Mouse (Mus musculus) layer of hippocampus, adult 2 months (tissue): ENCODE measurements around the gene Gast. TPM values are rescaled to one million over a fixed set of nuclear protein-coding genes. Genes with fewer than 3 reads are reported as not detected.
A peak's percentile ranks its signal among the peaks of the same experiment; 100 is the strongest.
"Not testable (repeated sequence)": the region's sequence is repeated elsewhere in the genome, so short reads cannot be mapped to it uniquely, and the experiment has no call there.

ENCODE experiments used
- DNase-seq, 2 experiments: peaks; one replicate each; pipeline ENCODE4 v3.0.0; 2022; ENCODE audit warnings: low spot score in 2 of 2
- H3K27ac ChIP-seq: fragments of 200-600 bp; 2 replicates; pipeline ENCODE4 v1.8.1; 2022
- H3K4me3 ChIP-seq: fragments of 200-600 bp; 2 replicates; pipeline ENCODE4 v1.8.1; 2022; ENCODE audit warnings: mild to moderate bottlenecking
- CTCF ChIP-seq: fragments of 200-600 bp; conservative IDR thresholded peaks from 2 replicates; pipeline ENCODE4 v1.8.1; 2022; ENCODE audit warnings: antibody characterized with exemption, mild to moderate bottlenecking, moderate library complexity
- total RNA-seq, 2 experiments: library from RNA; stranded (reverse); gene quantifications; 2 replicates each; pipeline ENCODE4 v1.2.3; 2021

Gene Gast
- total RNA-seq, 2 experiments from 2014 or later: not detected

DNA sequence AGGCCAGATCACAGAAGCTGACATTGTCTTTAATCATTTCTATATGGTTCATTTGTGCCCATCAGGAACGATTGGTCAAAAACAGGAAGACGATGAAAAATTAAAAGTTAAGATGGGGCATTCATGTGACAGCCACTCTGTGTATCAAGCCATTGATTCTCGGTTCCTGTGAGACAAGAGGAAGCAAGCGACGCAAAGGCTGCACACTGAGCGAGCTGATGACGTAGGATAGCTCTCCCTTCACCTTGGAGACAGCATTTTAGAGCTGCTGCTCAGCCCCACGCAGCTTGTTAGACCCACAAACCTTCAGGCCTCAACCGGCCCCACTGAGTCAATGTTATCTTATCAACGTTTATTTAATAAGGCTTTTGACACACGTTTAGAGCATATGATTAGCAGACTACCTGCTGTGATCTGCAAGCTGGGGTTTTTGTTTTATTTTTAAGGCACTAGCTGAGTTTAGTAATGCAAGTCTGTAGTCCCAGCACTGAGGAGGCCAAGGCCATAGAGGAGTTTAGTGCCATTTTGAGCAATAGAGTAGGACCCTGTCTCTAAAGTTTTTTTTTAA, 9.1 kb upstream of the Gast start:
- no peak overlapping the region for H3K4me3 ChIP-seq
- TF ChIP-seq CTCF: no peak
- DNase-seq: no peak
- peak overlapping the region; percentile 46 for H3K27ac ChIP-seq

GRCm38 (mm10) chr11:100327316-100327715, 6.9 kb upstream of the Gast start:
- Histone ChIP-seq H3K27ac (peak overlapping the region; percentile 69; the same call in 1 of the 2 replicates), H3K4me3 (no peak overlapping the region)
- no peak for DNase-seq
- no peak for TF ChIP-seq CTCF

GRCm38 (mm10) chr11:100327761-100328160, 6.4 kb upstream of the Gast start:
- TF ChIP-seq CTCF: no peak
- Histone ChIP-seq H3K27ac (peak overlapping the region; percentile 69; the same call in 1 of the 2 replicates), H3K4me3 (no peak overlapping the region)
- DNase-seq: no peak

DNA sequence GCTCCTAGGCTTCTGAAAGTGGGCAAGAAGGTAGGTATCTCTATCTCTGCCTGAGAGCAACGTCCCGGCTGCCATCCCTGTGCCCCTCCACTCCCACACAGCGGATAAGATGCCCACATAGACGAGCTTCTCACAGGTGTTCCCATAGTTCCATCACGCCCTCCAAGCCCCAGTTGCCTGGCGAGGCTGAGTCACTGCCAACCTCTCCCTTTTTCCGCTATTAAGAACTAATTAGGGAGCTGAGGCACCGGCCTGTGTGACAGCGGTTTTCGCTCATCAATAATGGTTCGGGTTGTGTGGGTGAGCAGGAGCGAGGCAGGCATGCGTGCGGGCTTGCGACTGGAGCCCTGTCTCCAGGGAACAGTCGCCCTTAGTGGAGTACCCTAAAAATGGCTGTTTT, 4.0 kb upstream of the Gast start:
- TF ChIP-seq CTCF: no peak
- Histone ChIP-seq H3K4me3 (no peak overlapping the region), H3K27ac (peak overlapping the region; percentile 79)
- no peak for DNase-seq

DNA sequence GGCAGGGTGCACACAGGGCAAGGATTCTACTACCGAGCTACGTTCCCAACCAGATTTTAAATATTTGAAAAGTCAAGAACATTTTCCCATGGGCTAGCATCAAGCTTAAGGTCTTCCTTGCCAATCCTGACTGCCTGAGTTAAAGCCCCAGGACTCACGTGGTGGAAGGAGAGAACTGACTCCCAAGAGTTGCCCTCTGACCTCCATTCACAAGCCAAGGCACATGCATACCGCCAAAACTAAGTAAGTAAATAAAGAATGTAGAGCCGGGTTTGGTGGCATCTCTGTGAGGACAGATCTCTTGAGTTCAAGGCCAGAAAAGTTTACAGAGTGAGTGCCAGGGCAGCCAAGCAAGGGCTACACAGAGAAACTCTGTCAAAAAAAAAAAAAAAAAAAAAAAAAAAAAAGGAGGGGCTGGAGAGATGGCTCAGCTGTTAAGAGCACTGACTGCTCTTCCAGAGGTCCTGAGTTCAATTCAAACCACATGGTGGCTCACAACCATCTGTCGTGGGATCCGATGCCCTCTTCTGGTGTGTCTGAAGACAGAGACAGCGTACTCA, 3.3 kb upstream of the Gast start:
- not testable (repeated sequence) for H3K4me3 ChIP-seq, DNase-seq
- peak overlapping the region; percentile 79 for H3K27ac ChIP-seq

DNA sequence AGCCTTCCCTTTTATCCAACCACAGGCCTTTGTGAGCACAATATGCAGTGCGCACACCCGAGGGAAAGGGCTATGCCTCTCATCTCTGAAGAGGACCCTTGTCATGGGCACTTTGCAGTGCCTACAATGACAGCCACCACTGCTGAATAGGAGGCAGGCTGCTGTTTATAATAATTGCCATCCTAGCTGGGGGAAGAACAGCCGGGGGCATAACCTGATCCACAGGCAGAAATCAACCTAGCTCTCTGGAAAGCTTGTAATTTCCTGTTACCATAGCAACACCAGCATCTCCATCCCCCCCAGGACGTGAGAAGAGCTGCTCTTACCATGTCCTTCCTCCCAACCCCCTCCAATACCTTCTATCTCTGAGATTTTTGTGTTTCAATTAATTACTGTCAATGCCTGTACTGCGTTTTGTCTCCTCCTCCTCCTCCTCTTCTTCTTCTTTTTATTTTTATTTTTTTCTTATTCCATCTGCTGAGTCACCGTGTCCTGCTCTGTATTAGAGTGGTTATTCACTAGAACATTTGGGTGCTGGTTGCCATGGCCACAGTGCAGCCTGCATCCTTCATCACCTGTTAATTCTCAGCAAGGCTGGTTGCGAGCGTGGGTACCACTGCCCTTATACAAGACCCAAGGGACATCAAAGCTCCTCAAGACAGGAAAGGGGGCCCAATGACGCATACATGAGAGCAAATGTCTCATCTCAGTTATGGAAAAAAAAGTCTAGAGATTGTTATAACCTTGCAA, 1.3 kb upstream of the Gast start:
- peak overlapping the region; percentile 95 for H3K27ac ChIP-seq
- H3K4me3 ChIP-seq: no peak overlapping the region
- DNase-seq: peak; percentile 53 to 78
- TF ChIP-seq CTCF: no peak

DNA sequence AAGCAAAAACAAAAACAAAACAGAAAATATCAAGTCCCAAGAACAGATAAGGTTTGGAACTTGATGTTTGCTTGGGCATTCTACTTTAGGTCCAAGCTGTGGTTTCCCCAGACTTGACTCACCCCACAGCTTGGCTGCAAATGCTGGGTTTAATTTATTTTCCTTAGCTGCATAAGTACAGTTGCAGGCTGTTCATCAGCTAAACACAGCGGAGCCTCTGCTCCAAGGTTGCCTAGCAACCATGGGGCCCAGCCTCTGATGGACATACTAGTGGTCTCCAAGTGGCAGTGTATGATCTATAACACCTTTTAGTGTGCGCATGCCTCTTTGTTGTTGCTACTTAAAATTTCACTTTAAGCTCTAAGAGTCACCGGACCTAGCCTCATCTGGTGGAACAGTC, 1.5 kb downstream of the Gast start:
- no peak for DNase-seq
- Histone ChIP-seq H3K4me3 (no peak overlapping the region), H3K27ac (peak overlapping the region; percentile 46; the same call in 1 of the 2 replicates)
- TF ChIP-seq CTCF: no peak

- Histone ChIP-seq H3K27ac (no peak overlapping the region), H3K4me3 (no peak overlapping the region)
- no peak for TF ChIP-seq CTCF
- no peak for DNase-seq
These were observed 10.1 kb downstream of the Gast start for GRCm38 (mm10) chr11:100344269-100344668.

DNA sequence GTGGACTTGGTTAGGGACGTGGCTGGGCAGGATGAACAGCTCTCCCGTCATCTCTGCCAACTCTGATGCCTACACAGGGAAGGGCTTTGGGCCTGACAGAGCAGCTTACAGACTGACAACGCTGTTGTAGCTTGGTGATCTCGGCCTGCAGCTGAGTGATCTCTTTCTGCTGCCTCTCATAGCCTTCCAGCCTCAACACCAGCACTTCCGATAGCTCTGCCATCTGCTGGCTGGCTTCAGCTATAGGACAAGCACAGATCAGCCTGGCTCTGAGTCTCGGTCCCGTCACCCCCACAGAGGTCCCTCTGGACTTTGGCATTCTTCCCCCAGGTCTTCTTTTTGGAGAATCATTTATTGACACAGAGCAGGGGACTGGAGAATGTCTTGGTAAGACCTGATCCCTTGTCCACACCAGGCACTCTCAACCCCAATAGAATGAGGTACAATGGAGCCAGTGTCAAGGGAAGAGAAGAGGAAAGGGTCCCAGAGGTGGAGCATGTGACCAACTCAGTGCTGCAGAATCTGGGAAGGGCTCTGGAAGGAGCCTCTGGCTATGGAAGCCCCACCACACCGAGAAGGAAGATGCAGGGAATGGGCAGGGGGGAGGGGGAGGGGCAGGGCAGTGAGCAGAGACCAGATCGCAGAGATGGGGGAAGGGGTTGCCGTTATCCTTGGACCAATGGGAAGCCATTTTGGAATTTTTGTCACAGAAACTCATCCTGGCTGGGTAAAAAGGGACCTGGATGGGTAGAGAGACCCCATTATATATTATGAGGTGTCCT, 18.1 kb downstream of the Gast start:
- peak in 1 of 2 experiments; percentile 39 for DNase-seq
- peak; percentile 74 for TF ChIP-seq CTCF
- Histone ChIP-seq H3K4me3 (no peak overlapping the region), H3K27ac (peak overlapping the region; percentile 53; the same call in 1 of the 2 replicates)

DNA sequence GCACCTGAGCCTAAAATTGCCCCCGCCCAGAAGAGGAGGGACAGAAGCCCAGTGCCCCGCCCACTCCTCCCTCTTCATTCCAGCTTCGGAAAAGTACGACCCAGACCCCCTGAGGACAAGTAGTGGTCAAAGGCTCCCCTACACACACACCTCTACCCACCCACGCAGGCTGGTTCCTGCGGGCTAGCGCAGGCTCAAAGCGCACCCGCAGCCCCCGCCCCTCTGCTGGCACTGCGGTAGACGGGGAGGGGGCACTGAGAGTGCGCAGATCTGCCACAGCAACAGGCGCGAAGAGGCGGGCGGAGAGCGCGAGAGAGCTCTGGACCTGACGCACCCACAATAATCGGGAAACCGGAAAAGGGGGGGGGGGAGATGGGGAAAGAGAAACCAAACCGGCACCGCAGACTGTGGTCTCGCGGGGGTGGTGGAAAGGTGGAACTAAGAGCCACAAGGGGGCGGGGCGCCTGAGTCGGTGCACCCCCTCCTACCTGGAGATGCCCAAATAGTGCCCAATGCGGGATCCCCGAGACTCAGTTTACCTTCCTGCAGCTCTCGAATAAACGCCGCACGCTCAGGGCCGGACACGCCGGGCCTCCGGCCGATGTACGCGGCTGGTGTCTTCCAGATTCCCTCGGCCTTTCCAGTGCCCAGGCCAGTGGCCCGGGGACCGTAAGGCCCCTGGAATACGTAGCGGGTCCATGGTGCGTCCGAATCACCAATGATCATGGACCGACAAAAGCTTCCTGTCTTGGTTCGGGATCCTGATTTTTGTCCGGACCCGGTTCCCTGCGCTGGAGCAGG, 21.1 kb downstream of the Gast start:
- peak; percentile 29 for TF ChIP-seq CTCF
- Histone ChIP-seq H3K4me3 (peak overlapping the region; percentile 98), H3K27ac (peak overlapping the region; percentile 96)
- DNase-seq: peak; percentile 43 to 44

DNA sequence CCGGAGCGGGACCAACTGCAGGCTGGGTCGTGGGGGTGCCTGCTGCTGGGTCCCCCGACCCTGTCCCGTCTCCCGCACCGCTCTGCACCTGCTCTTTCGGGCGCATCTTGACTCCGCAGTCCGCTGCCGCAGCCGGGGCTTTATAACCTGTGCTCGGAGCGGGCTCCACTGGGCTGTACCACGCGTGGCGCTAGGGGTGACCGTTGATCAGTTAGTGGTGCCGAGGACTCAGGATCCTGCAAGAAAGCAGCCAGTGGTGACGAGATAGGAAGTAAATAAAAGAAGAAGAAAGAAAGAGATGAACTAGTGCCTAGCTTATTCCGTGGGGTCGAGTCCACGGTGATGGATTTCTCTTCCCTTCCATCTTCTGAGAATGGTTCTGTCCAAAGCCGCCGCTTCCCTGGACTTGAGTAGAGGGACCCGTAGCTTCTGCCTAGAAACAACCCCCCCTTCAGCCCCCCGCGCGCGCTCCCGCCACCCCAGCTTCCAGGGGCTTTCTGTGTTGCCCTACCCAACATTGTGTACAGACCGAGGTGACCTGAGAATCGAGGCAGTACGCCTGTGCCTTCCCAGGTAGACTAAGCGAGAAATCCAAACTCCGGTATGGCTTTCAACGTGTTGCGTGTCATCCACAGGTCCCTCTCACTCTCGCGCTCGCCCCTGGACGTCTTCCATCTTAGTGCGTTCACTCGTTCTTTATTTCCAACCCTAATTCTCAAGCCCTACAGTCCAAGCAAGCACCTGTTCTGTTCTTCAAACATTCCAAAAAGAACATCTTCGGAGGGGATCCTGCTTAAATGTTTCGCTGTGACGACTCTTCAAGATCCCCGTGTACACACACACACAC, 22.0 kb downstream of the Gast start, which contains the start of gene Hap1:
Gene Hap1 (minus strand): TSS at position 157 of the 847 bp plus-strand sequence.
- H3K4me3 ChIP-seq: peak within 1 kb of the TSS; percentile 98
- no peak; the same call in none of the 2 replicates for TF ChIP-seq CTCF
- peak within 1 kb of the TSS; percentile 96 for H3K27ac ChIP-seq
- DNase-seq: peak; percentile 68 to 76
